Mouse (Mus musculus): ENCODE measurements around the gene Olfr1062. TPM values are rescaled to one million over a fixed set of nuclear protein-coding genes. Genes with fewer than 3 reads are reported as not detected.

Olfr1062 gene
- polyA plus RNA-seq (2012; rRNA removed; ENCODE audit: low replicate concordance): not detected in 2 replicates

GRCm38 (mm10) chr2:86426649-86427048 lies at the start of gene Olfr1062:
TSS of gene Olfr1062 (minus strand) at chr2:86426749.

GRCm38 (mm10) chr2:86456169-86456568 lies 29.6 kb upstream of the Olfr1062 start, which contains the start of gene Olfr1066:
TSS of gene Olfr1066 (minus strand) at chr2:86456269.

GRCm38 (mm10) chr2:86450491-86450890 lies 23.9 kb upstream of the Olfr1062 start, which contains the start of gene Olfr1065:
TSS of gene Olfr1065 (minus strand) at chr2:86450591.

GRCm38 (mm10) chr2:86413950-86414349 lies 12.6 kb downstream of the Olfr1062 start, which contains the start of gene Olfr1061:
TSS of gene Olfr1061 (minus strand) at chr2:86414050.

GRCm38 (mm10) chr2:86388461-86388860 lies 38.1 kb downstream of the Olfr1062 start, which contains the start of gene Olfr1058:
TSS of gene Olfr1058 (minus strand) at chr2:86388561.

GRCm38 (mm10) chr2:86378293-86378692 lies 48.3 kb downstream of the Olfr1062 start, which contains the start of gene Olfr1057:
TSS of gene Olfr1057 (minus strand) at chr2:86378393.

Other genes starting within 250 kb of the Olfr1062 start
- gene Olfr1044, start 248.9 kb downstream of the Olfr1062 start, polyA plus RNA-seq (2012; rRNA removed; ENCODE audit: low replicate concordance): not detected in 2 replicates
- gene Olfr52, start 241.1 kb downstream of the Olfr1062 start, polyA plus RNA-seq (2012; rRNA removed; ENCODE audit: low replicate concordance): not detected in 2 replicates
- not detected in 2 replicates for gene Olfr1045, start 223.7 kb downstream of the Olfr1062 start, polyA plus RNA-seq (2012; rRNA removed; ENCODE audit: low replicate concordance)
- gene Olfr1046, start 207.4 kb downstream of the Olfr1062 start, polyA plus RNA-seq (2012; rRNA removed; ENCODE audit: low replicate concordance): not detected in 2 replicates
- gene Olfr1047, start 195.3 kb downstream of the Olfr1062 start, polyA plus RNA-seq (2012; rRNA removed; ENCODE audit: low replicate concordance): not detected in 2 replicates
- not detected in 2 replicates for gene Olfr1048, start 186.5 kb downstream of the Olfr1062 start, polyA plus RNA-seq (2012; rRNA removed; ENCODE audit: low replicate concordance)
- gene Olfr1049, start 168.4 kb downstream of the Olfr1062 start, polyA plus RNA-seq (2012; rRNA removed; ENCODE audit: low replicate concordance): not detected in 2 replicates
- gene Olfr1051, start 147.7 kb downstream of the Olfr1062 start, polyA plus RNA-seq (2012; rRNA removed; ENCODE audit: low replicate concordance): not detected in 2 replicates
- not detected in 2 replicates for gene Olfr1052, start 134.3 kb downstream of the Olfr1062 start, polyA plus RNA-seq (2012; rRNA removed; ENCODE audit: low replicate concordance)
- gene Olfr1053, start 111.5 kb downstream of the Olfr1062 start, polyA plus RNA-seq (2012; rRNA removed; ENCODE audit: low replicate concordance): not detected in 2 replicates
- gene Olfr1054, start 91.3 kb downstream of the Olfr1062 start, polyA plus RNA-seq (2012; rRNA removed; ENCODE audit: low replicate concordance): not detected in 2 replicates
- gene Olfr1055, start 76.5 kb downstream of the Olfr1062 start, polyA plus RNA-seq (2012; rRNA removed; ENCODE audit: low replicate concordance): not detected in 2 replicates
- not detected in 2 replicates for gene Olfr1056, start 64.3 kb downstream of the Olfr1062 start, polyA plus RNA-seq (2012; rRNA removed; ENCODE audit: low replicate concordance)
- not detected in 2 replicates for gene Olfr1057, start 48.4 kb downstream of the Olfr1062 start, polyA plus RNA-seq (2012; rRNA removed; ENCODE audit: low replicate concordance)
- gene Olfr1058, start 38.2 kb downstream of the Olfr1062 start, polyA plus RNA-seq (2012; rRNA removed; ENCODE audit: low replicate concordance): not detected in 2 replicates
- not detected in 2 replicates for gene Olfr1061, start 12.7 kb downstream of the Olfr1062 start, polyA plus RNA-seq (2012; rRNA removed; ENCODE audit: low replicate concordance)
- not detected in 2 replicates for gene Olfr1065, start 23.8 kb upstream of the Olfr1062 start, polyA plus RNA-seq (2012; rRNA removed; ENCODE audit: low replicate concordance)
- not detected in 2 replicates for gene Olfr1066, start 29.5 kb upstream of the Olfr1062 start, polyA plus RNA-seq (2012; rRNA removed; ENCODE audit: low replicate concordance)
- not detected in 2 replicates for gene Olfr228, start 60.6 kb upstream of the Olfr1062 start, polyA plus RNA-seq (2012; rRNA removed; ENCODE audit: low replicate concordance)
- gene Olfr1076, start 81.7 kb upstream of the Olfr1062 start, polyA plus RNA-seq (2012; rRNA removed; ENCODE audit: low replicate concordance): not detected in 2 replicates
- not detected in 2 replicates for gene Olfr1079, start 115.7 kb upstream of the Olfr1062 start, polyA plus RNA-seq (2012; rRNA removed; ENCODE audit: low replicate concordance)
- gene Olfr1080, start 131.5 kb upstream of the Olfr1062 start, polyA plus RNA-seq (2012; rRNA removed; ENCODE audit: low replicate concordance): not detected in 2 replicates
- not detected in 2 replicates for gene Olfr1082, start 172.2 kb upstream of the Olfr1062 start, polyA plus RNA-seq (2012; rRNA removed; ENCODE audit: low replicate concordance)
- gene Olfr1084, start 213.0 kb upstream of the Olfr1062 start, polyA plus RNA-seq (2012; rRNA removed; ENCODE audit: low replicate concordance): not detected in 2 replicates
- gene Olfr1085, start 235.3 kb upstream of the Olfr1062 start, polyA plus RNA-seq (2012; rRNA removed; ENCODE audit: low replicate concordance): not detected in 2 replicates

All from mammary gland, adult 2 months (tissue).